Mouse (Mus musculus) G1E (cell line): Measurements from ENCODE around the gene Iffo2. TPM values are rescaled to one million over a fixed set of nuclear protein-coding genes. Genes with fewer than 3 reads are reported as not detected.

Experiments
- ATAC-seq: 2 replicates; pipeline ENCODE4 v1.8.0; 2016; ENCODE audit warnings: mild to moderate bottlenecking; ENCODE audit not compliant: insufficient number of reproducible peaks, poor library complexity, low FRiP score, severe bottlenecking; ENCODE audit errors: extremely low read depth
- DNase-seq: peaks from one replicate; pipeline ENCODE4 v3.0.0; 2012; ENCODE audit warnings: low spot score
- H3K27me3 ChIP-seq: 2 replicates; pipeline ENCODE4 v1.6.1; 2012; ENCODE audit warnings: mild to moderate bottlenecking, low read length, inconsistent platforms; ENCODE audit not compliant: insufficient read depth
- H3K36me3 ChIP-seq: replicated peaks from 2 replicates; pipeline ENCODE3; 2012; ENCODE audit warnings: mild to moderate bottlenecking, inconsistent platforms
- H3K4me1 ChIP-seq: 2 replicates; pipeline ENCODE4 v1.6.1; 2012; ENCODE audit warnings: low read depth, low read length, inconsistent platforms, mixed read lengths; ENCODE audit not compliant: insufficient read depth
- H3K4me3 ChIP-seq: 2 replicates; pipeline ENCODE4 v1.5.1; 2012; ENCODE audit warnings: low read depth, mild to moderate bottlenecking, inconsistent platforms, low read length, moderate library complexity, mixed read lengths
- H3K9me3 ChIP-seq: replicated peaks from 2 replicates; pipeline ENCODE4 v1.6.1; 2012; ENCODE audit warnings: inconsistent platforms
- CTCF ChIP-seq: IDR thresholded peaks from 2 replicates; pipeline ENCODE4 v1.5.1; 2012; ENCODE audit warnings: low read depth, low read length, inconsistent platforms, mixed read lengths
- GATA1 ChIP-seq: IDR thresholded peaks from 2 replicates; pipeline ENCODE4 v1.6.1; 2012; ENCODE audit warnings: borderline replicate concordance, low read length, inconsistent platforms, mixed read lengths
- GATA2 ChIP-seq: IDR thresholded peaks from 2 replicates; pipeline ENCODE4 v1.6.1; 2012; ENCODE audit warnings: low read depth, low read length, inconsistent platforms, borderline replicate concordance
- POLR2AphosphoS5 ChIP-seq: IDR thresholded peaks from 2 replicates; pipeline ENCODE4 v1.6.1; 2012; ENCODE audit warnings: low read depth, low read length, inconsistent platforms; ENCODE audit not compliant: insufficient replicate concordance
- TAL1 ChIP-seq: conservative IDR thresholded peaks from 2 replicates; pipeline ENCODE4 v1.6.1; 2012; ENCODE audit warnings: low read depth, low read length, inconsistent platforms, mixed read lengths
- polyA plus RNA-seq: library from polyadenylated mRNA; stranded (reverse); fragments of >175 nt; gene quantifications from 2 replicates; pipeline ENCODE4 v1.2.3, GENCODE M21; 2012
- total RNA-seq, 2 experiments: library from RNA; stranded (forward) in 1 of 2; stranded (reverse) in 1 of 2; fragments of 200-1000 nt in 1 of 2; fragments of >200 nt in 1 of 2; fragmentation: Nextera tagmentation in 1 of 2; gene quantifications; 2 replicates each; pipeline ENCODE4 v1.2.3; 2014 to 2017

Iffo2 gene
- total and polyA plus RNA-seq, 3 experiments: 0.20 to 0.38 TPM; not detected in 1

DNA sequence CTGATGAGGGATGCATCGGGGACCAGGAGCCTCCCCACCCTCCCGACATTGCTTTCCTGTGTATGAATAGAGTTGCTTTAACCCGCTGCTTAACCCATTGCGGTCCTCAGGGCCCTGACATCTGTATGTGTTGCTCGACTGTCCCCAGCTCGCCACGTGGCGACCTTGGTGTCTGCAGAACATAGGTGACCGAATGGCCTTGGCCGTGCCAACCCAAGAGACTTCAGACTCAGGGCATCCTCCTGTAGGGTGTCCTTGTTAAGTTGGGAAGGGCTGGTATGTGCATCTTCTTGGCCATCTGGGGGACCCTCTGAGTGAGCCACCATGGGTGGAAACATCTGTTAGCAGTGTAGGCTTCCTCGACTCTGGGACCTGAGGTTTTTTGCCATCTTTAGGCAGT, 74.9 kb downstream of the Iffo2 start:
- H3K27me3 ChIP-seq: peaks cover 47% of the 10 kb centered on the region
- H3K4me3 ChIP-seq: no peak overlapping the region
- ATAC-seq (no peak), DNase-seq (no peak)
- no peaks in the 10 kb centered on the region for H3K36me3 ChIP-seq
- H3K9me3 ChIP-seq: no peaks in the 10 kb centered on the region
- H3K4me1 ChIP-seq: peaks cover 14% of the 10 kb centered on the region
- TF ChIP-seq GATA2: no peak
- TF ChIP-seq GATA1: no peak
- TF ChIP-seq POLR2AphosphoS5: no peak
- TF ChIP-seq CTCF: no peak
- no peak for TF ChIP-seq TAL1

DNA sequence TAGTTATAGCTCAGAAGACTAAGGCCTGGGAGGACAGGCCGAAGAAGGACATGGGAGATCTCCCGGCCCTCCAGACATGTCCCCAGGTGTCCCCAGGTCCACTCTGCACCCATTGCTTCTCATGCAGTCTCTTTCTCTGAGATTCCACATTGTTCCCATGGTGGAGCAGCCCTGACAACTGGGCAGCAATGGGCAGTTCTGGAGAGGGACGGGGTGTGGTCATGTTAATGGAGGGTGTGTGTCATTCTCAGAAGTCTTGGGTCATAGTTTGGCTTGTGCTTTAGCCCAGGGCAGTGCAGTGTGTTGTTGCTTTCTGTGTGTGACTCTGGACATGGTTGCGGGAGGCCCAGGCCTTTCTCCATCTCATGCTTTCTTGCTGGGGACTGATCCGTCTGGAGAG, 76.4 kb downstream of the Iffo2 start:
- DNase-seq: no peak
- no peak overlapping the region for H3K4me3 ChIP-seq
- TF ChIP-seq POLR2AphosphoS5 (no peak), GATA1 (no peak), GATA2 (no peak), TAL1 (no peak), CTCF (no peak)
- peaks cover 37% of the 10 kb centered on the region for H3K27me3 ChIP-seq
- no peak for ATAC-seq
- H3K4me1 ChIP-seq: peaks cover 19% of the 10 kb centered on the region
- H3K36me3 ChIP-seq: no peaks in the 10 kb centered on the region
- no peaks in the 10 kb centered on the region for H3K9me3 ChIP-seq

DNA sequence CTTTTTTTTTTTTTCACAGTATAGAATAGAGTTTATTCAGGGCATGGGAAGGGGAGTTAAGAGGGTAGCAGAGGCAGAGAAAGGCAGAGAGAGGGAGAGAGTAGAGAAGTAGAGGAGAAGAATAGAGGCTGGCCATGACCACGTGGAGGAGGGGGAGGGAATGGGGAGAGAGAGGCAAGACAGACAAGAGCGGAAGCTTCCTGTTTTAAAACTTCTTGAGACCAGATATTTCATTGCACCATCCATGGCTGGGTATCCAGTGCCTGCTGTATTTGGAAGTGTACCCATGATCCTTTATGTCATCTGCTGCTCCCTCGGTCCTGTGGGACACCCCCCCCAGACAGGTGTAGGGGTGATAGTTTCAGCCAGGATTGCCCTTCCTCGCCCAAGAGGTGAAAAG, 78.6 kb downstream of the Iffo2 start:
- Histone ChIP-seq H3K9me3 (peaks cover 9% of the 10 kb centered on the region), H3K27me3 (peaks cover 32% of the 10 kb centered on the region), H3K36me3 (peaks cover 3% of the 10 kb centered on the region), H3K4me3 (no peak overlapping the region), H3K4me1 (peaks cover 16% of the 10 kb centered on the region)
- TF ChIP-seq GATA1 (no peak), GATA2 (no peak), POLR2AphosphoS5 (no peak), TAL1 (no peak)
- ATAC-seq (no peak), DNase-seq (no peak)

DNA sequence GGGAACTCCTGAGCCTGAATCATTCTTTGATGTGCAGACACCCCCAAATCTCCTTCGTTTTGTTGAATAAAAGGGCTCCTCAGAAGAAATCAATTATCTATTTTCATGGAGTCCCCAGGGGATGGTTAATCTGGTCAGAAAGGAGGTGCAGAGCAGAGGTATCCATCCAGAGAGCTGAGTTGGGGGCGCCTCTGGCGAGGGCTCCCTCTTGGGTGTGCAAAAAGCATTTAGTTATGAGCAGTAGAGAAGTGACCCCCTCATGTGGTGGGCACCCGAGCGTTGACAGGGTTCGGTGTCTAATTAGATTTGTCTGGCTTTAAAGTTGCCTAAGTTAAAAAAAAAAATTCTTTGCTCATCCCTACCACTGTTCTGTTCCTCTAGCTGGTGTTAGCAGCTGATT, 80.6 kb downstream of the Iffo2 start:
- peaks cover 18% of the 10 kb centered on the region; the same call in 1 of the 2 replicates for H3K27me3 ChIP-seq
- DNase-seq (no peak), ATAC-seq (no peak)
- H3K4me1 ChIP-seq: peaks cover 27% of the 10 kb centered on the region
- TF ChIP-seq GATA2 (no peak), GATA1 (no peak), TAL1 (no peak), CTCF (no peak), POLR2AphosphoS5 (no peak)
- H3K4me3 ChIP-seq: no peak overlapping the region
- H3K9me3 ChIP-seq: peaks cover 19% of the 10 kb centered on the region
- H3K36me3 ChIP-seq: peaks cover 9% of the 10 kb centered on the region

DNA sequence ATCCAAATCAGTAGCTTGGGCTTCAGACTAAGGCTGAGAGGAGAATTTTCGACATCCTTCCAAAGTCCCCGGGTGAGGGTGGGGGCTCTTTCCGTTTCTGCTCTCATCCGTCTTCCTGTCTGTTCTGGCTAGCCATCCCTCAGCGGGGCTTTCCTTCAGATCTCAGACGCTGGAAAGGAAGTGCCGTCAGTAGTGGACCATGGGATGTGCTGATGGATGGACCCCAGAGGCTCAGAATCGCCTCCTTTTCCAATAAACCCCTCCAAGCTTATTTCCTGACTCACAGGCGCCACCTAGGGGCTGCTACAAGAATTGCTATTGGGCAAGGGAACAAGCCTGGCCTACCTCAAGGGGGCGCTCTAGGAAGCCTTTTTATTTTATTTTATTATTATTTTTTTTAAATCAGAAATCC, 81.2 kb downstream of the Iffo2 start:
- Histone ChIP-seq H3K4me3 (no peak overlapping the region), H3K36me3 (peaks cover 9% of the 10 kb centered on the region), H3K4me1 (peaks cover 33% of the 10 kb centered on the region), H3K9me3 (peaks cover 19% of the 10 kb centered on the region), H3K27me3 (peaks cover 13% of the 10 kb centered on the region; the same call in 1 of the 2 replicates)
- TF ChIP-seq GATA1 (no peak), CTCF (peak; percentile 88)
- DNase-seq (peak; percentile 53), ATAC-seq (no peak)

DNA sequence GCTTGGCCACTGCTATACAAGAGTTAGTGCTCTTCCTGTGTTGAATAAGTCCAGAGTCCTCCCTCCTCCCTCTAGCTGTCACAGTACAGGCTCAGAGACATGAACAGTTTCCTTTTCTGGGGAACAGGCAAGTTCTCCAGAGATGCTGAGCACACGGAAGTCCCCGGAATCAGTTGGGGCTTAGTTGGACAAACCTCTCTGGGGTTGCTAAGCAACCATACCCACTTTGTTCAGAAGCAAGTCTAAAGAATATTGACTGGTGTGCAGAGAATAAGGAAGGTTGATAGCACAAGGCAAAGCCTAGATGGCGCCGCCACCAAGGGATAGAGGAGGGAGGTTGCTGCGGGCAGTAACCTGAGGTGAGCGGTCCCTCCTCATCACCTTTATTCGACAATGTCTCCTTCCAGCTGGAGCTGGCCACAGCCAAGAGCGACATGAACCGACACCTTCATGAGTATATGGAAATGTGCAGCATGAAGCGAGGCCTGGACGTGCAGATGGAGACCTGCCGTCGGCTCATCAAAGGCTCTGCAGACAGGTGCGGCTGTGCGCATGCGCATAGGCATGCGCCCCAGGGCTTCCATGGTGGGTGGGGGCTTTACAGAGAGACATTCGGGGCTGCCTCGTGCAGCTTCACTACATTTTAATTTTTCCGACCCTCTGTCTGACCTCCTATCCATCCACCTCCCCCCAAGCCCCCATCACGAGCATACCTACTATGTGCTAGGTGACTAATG, 84.3 kb downstream of the Iffo2 start:
- TF ChIP-seq POLR2AphosphoS5: no peak
- no peak for TF ChIP-seq GATA2
- TF ChIP-seq GATA1: no peak
- TF ChIP-seq CTCF: no peak
- no peak for TF ChIP-seq TAL1
- Histone ChIP-seq H3K4me3 (no peak overlapping the region; the same call in 1 of the 2 replicates), H3K27me3 (0 out of 2 replicates have a peak, but pooled peaks cover 3% of the 10 kb centered on the region), H3K4me1 (peaks cover 38% of the 10 kb centered on the region), H3K36me3 (peaks cover 9% of the 10 kb centered on the region), H3K9me3 (peaks cover 19% of the 10 kb centered on the region)
- ATAC-seq (no peak), DNase-seq (no peak)
